In the genomic region with DNA sequence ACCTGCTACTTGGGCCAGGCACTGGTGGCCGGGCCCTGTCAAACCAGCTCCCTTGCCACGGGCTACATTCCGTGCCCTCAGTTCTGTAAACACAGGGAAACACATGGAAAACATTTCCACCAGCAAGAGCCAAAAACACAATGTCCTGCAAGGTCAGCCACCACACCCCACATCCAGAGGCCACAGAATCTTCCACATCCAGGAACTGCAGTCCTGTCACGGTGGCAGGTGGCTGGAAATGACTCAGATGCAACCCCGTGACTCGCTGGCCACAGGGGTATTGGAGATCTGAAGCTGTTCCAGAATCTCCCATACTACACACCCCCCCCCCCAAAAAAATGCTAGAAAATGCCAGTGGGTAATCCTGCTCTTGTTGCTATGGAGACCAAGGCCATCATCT, we compare ENCODE assay signal across 17 mouse cellular contexts. TPM values are rescaled to one million over a fixed set of nuclear protein-coding genes. Genes with fewer than 3 reads are reported as not detected.
DNase-seq lines count a peak whose midpoint lies in the region; ATAC-seq and TF ChIP-seq lines count a peak whose summit lies in the region.
"Had no signal": no experiment of that assay in that cellular context is flagged by ENCODE, and none has a peak within 500 bp of the region (broad histone marks: within the 10 kb centered on the region; RNA-seq: fewer than 3 reads in every experiment).

No protein-coding gene starts in this region.

- H3K36me3 ChIP-seq in kidney, embryonic 15.5 days = no peaks in the 10 kb centered on the region
- H3K36me3 ChIP-seq in spleen, adult 2 months (ENCODE audit: control insufficient read depth, insufficient read depth, low read length) = no peaks in the 10 kb centered on the region
- H3K36me3 ChIP-seq: embryonic facial prominence, embryonic 15.5 days; liver, embryonic 12.5 days had no signal

- intact Hi-C loops in left cerebral cortex, postnatal 36 days (cut with DNase I) = no loop called here

- WGBS in kidney, embryonic 15.5 days = 88% methylated on average over 6 of the region's 6 CpGs
- 85% methylated on average over 6 of the region's 6 CpGs for WGBS in spleen, adult 2 months

- no peak overlapping the region for H3K4me3 ChIP-seq in kidney, embryonic 15.5 days (replicated peaks)
- no peak overlapping the region for H3K4me3 ChIP-seq in spleen, adult 2 months (ENCODE audit: extremely low read depth, insufficient read depth, insufficient read length)
- H3K4me3 ChIP-seq: embryonic facial prominence, embryonic 15.5 days; liver, embryonic 12.5 days had no signal

- no peak overlapping the region for H3K9ac ChIP-seq in kidney, embryonic 15.5 days
- H3K9ac ChIP-seq: embryonic facial prominence, embryonic 15.5 days; hindbrain, embryonic 14.5 days; liver, embryonic 12.5 days had no signal

- no peak for TF ChIP-seq CTCF in spleen, adult 2 months (IDR thresholded peaks at IDR 0.05; ENCODE audit: extremely low read depth, insufficient read depth, insufficient read length, insufficient replicate concordance)

- no peak for TF ChIP-seq POLR2A in spleen, adult 2 months (IDR thresholded peaks at IDR 0.05; ENCODE audit: low read depth, low read length)

- no peaks in the 10 kb centered on the region for H3K9me3 ChIP-seq in kidney, embryonic 15.5 days (replicated peaks)
- H3K9me3 ChIP-seq: embryonic facial prominence, embryonic 15.5 days; liver, embryonic 12.5 days had no signal

- peak; percentile 53 to 54 for DNase-seq in cerebellum, postnatal 10 days
- DNase-seq in cerebellum, postnatal 36 days = no peak
- peak; percentile 19 to 24 for DNase-seq in kidney, postnatal 36 days
- DNase-seq in spleen, adult 2 months (ENCODE audit: low read depth in 1 of 2, low spot score in 2 of 2) = no peak
- no peak for DNase-seq in spleen, adult 18-20 months
- DNase-seq in skeletal muscle tissue, adult 2 months (ENCODE audit: low read depth, low spot score) = peak; percentile 55
- no peak for DNase-seq in left cerebral cortex, postnatal 36 days (ENCODE audit: low spot score in 2 of 2)
- DNase-seq: cerebellum, adult 8-10 months; kidney, adult 8-10 months; thymus, adult 18-20 months had no signal

- no peak for ATAC-seq in kidney, embryonic 15.5 days (replicated peaks; ENCODE audit: low FRiP score)
- ATAC-seq: activated CD4-positive, CD25-positive, alpha-beta regulatory T cell, adult 4 months; CD4-positive, CD25-positive, alpha-beta regulatory T cell, adult 4 months; liver, embryonic 12.5 days; midbrain, embryonic 16.5 days had no signal

- no peaks in the 10 kb centered on the region; the same call in 1 of the 2 replicates for H3K27me3 ChIP-seq in kidney, embryonic 15.5 days
- H3K27me3 ChIP-seq in spleen, adult 2 months (ENCODE audit: control insufficient read depth, insufficient read depth, low read length) = no peaks in the 10 kb centered on the region
- H3K27me3 ChIP-seq: embryonic facial prominence, embryonic 15.5 days had no signal

- H3K4me1 ChIP-seq in kidney, embryonic 15.5 days = peaks cover 46% of the 10 kb centered on the region
- no peaks in the 10 kb centered on the region for H3K4me1 ChIP-seq in spleen, adult 2 months (ENCODE audit: control insufficient read depth, insufficient read depth, insufficient read length)
- H3K4me1 ChIP-seq: liver, embryonic 12.5 days had no signal

- no peak overlapping the region for H3K4me2 ChIP-seq in kidney, embryonic 15.5 days
- H3K4me2 ChIP-seq: embryonic facial prominence, embryonic 15.5 days; hindbrain, embryonic 14.5 days; liver, embryonic 12.5 days had no signal

- no peak overlapping the region for H3K27ac ChIP-seq in kidney, embryonic 15.5 days
- H3K27ac ChIP-seq in spleen, adult 2 months (ENCODE audit: insufficient read depth, low read length) = peak overlapping the region; percentile 16; the same call in 1 of the 2 replicates
- H3K27ac ChIP-seq: embryonic facial prominence, embryonic 15.5 days; hindbrain, embryonic 14.5 days; liver, embryonic 12.5 days had no signal

RNA-seq across cellular contexts. Expression of a gene that starts 6.4 kb away (rescaled TPM):
- 11.1 and 14.7 TPM in 2 replicates for polyA plus RNA-seq in kidney, embryonic 15.5 days (2015; fragmentation: Nextera tagmentation; extraction: Ambion mirVana)
- polyA plus RNA-seq in spleen, adult 2 months (2012; rRNA removed) = 12.5 and 12.8 TPM in 2 replicates
- total RNA-seq in left cerebral cortex, postnatal 36 days (2021) = 1 to 10 TPM; 6.3 to 7.3 TPM

Comparison
In these comparisons a context has a peak if more than half of its experiments do, and no peak if none do; other contexts are left out.
1. DNase-seq: peak in cerebellum, postnatal 10 days (2 of 2), kidney, postnatal 36 days (2 of 2) and skeletal muscle tissue, adult 2 months (single experiment); none in cerebellum, postnatal 36 days (0 of 2), spleen, adult 2 months (0 of 2), spleen, adult 18-20 months (0 of 2) and left cerebral cortex, postnatal 36 days (0 of 2).